ENCODE assay signal across 9 mouse cellular contexts in the genomic region with DNA sequence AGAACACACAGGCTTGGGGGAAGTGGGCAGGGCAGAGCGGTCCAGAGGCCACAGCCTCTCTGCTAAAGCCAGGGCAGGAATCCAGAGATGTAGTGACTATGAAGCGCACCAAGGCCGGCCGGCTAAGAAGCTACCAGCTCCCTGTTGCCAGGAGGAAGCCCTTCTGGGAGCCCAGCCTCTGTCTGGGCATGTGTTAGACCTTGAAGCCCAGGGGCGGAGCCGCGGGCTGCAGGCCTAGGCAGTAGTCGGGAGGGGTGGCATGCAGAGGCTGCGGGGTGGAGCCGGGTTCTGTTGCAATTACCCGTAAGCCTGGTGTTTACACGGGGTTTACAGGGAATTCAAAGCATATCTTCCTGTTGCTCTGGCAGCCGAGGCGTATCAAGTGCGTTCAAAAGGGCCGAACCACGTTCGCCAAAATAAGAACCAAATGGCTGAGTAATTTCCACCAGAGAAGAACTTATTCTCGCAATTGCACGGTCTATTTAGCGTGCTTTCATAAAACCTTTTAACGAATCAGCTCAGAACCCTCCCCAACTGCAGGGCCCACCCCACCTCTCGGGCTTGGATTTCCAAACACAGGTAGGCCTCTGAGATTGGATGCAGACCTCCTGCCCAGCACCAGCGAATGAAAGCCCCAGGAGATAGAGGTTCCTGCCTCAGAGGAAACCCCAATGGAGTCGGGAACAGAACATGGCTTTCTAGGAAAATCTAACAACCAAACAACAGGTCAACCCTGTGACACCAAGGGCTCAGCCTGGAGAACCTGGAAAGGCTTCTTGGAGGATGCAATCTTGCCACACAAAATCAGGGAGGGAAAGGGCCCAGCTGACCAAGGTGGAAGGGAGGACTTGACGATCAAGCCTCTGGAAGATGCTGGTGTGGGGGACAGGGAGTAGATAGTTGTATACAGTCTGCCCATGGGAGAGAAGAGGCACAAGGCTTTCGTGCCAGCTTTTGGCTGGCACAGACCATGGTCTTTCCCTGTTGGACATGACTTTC.
A peak's percentile ranks its signal among the peaks of the same experiment; 100 is the strongest.
DNase-seq lines count a peak whose midpoint lies in the region; ATAC-seq and TF ChIP-seq lines count a peak whose summit lies in the region.
"Had no signal": no experiment of that assay in that cellular context is flagged by ENCODE, and none has a peak within 500 bp of the region (broad histone marks: within the 10 kb centered on the region; RNA-seq: fewer than 3 reads in every experiment).

No protein-coding gene starts in this region.

- intact Hi-C loops in left cerebral cortex, postnatal 4 days (cut with DNase I): no loop called here
- intact Hi-C loops in left cerebral cortex, adult 2 months (cut with DNase I): no loop called here

- no peak overlapping the region for H3K4me3 ChIP-seq in left cerebral cortex, adult 2 months
- H3K4me3 ChIP-seq in forebrain, postnatal 0 days (ENCODE audit: low read depth, low read length): no peak overlapping the region
- peak overlapping the region; percentile 32 for H3K4me3 ChIP-seq in limb, embryonic 10.5 days
- H3K4me3 ChIP-seq in midbrain, embryonic 11.5 days (ENCODE audit: low read depth, low read length): no peak overlapping the region

- peak; percentile 29 for DNase-seq in left cerebral cortex, postnatal 4 days
- DNase-seq in left cerebral cortex, adult 2 months (ENCODE audit: extremely low spot score in 1 of 2, low spot score in 2 of 2): no peak
- DNase-seq in forebrain, postnatal 0 days: no peak
- peak; percentile 65 for DNase-seq in limb, embryonic 10.5 days (ENCODE audit: low spot score)
- peak; percentile 86 for DNase-seq in midbrain, embryonic 11.5 days (ENCODE audit: low spot score, missing footprints)
- no peak for DNase-seq in cerebellum, postnatal 14 days
- no peak for DNase-seq in cerebellum, adult 8-10 months
- DNase-seq in thymus, postnatal 25 days: no peak

- no peak overlapping the region for H3K27ac ChIP-seq in left cerebral cortex, adult 2 months
- H3K27ac ChIP-seq in forebrain, postnatal 0 days (ENCODE audit: low read depth, low read length): no peak overlapping the region
- H3K27ac ChIP-seq in limb, embryonic 10.5 days: peak overlapping the region; percentile 79
- H3K27ac ChIP-seq in midbrain, embryonic 11.5 days (ENCODE audit: low read depth, low read length): no peak overlapping the region
- H3K27ac ChIP-seq: macrophage had no signal

- 41% methylated on average over 27 of the region's 27 CpGs for WGBS in forebrain, postnatal 0 days
- 32% methylated on average over 27 of the region's 27 CpGs for WGBS in limb, embryonic 10.5 days
- WGBS in midbrain, embryonic 11.5 days: 45% methylated on average over 27 of the region's 27 CpGs

- H3K27me3 ChIP-seq in forebrain, postnatal 0 days (ENCODE audit: insufficient read depth, low read length): no peaks in the 10 kb centered on the region
- peaks cover 27% of the 10 kb centered on the region for H3K27me3 ChIP-seq in limb, embryonic 10.5 days (ENCODE audit: low read depth, poor library complexity, severe bottlenecking)
- H3K27me3 ChIP-seq in midbrain, embryonic 11.5 days (ENCODE audit: control insufficient read depth, insufficient read depth, low read length): no peaks in the 10 kb centered on the region

- H3K9me3 ChIP-seq in forebrain, postnatal 0 days (ENCODE audit: low read length): no peaks in the 10 kb centered on the region
- H3K9me3 ChIP-seq in limb, embryonic 10.5 days (replicated peaks): no peaks in the 10 kb centered on the region
- H3K9me3 ChIP-seq in midbrain, embryonic 11.5 days (ENCODE audit: control insufficient read depth, low read length): no peaks in the 10 kb centered on the region

- no peaks in the 10 kb centered on the region for H3K36me3 ChIP-seq in forebrain, postnatal 0 days (ENCODE audit: insufficient read depth)
- no peaks in the 10 kb centered on the region for H3K36me3 ChIP-seq in limb, embryonic 10.5 days
- no peaks in the 10 kb centered on the region for H3K36me3 ChIP-seq in midbrain, embryonic 11.5 days (ENCODE audit: control insufficient read depth, insufficient read depth, low read length)

- no peak for TF ChIP-seq CTCF in left cerebral cortex, adult 2 months (IDR thresholded peaks at IDR 0.05)
- no peak for TF ChIP-seq CTCF in forebrain, postnatal 0 days (IDR thresholded peaks at IDR 0.05; ENCODE audit: low read depth)

- ATAC-seq in forebrain, postnatal 0 days: peak; percentile 29; the same call in 1 of the 2 replicates
- ATAC-seq in midbrain, embryonic 11.5 days (ENCODE audit: low FRiP score): no peak

- H3K9ac ChIP-seq in forebrain, postnatal 0 days: no peak overlapping the region
- no peak overlapping the region for H3K9ac ChIP-seq in midbrain, embryonic 11.5 days (ENCODE audit: low read length)

- no peak overlapping the region for H3K4me2 ChIP-seq in forebrain, postnatal 0 days (ENCODE audit: low read depth)
- H3K4me2 ChIP-seq in midbrain, embryonic 11.5 days: no peak overlapping the region

- no peaks in the 10 kb centered on the region for H3K4me1 ChIP-seq in forebrain, postnatal 0 days (ENCODE audit: insufficient read depth)
- H3K4me1 ChIP-seq in limb, embryonic 10.5 days: peaks cover 39% of the 10 kb centered on the region
- H3K4me1 ChIP-seq in midbrain, embryonic 11.5 days (ENCODE audit: control insufficient read depth, insufficient read depth, low read length): peaks cover 5% of the 10 kb centered on the region; the same call in 1 of the 2 replicates

Comparison
In these comparisons a context has a peak if more than half of its experiments do, and no peak if none do; other contexts are left out.
1. DNase-seq: peak in left cerebral cortex, postnatal 4 days (single experiment), limb, embryonic 10.5 days (single experiment) and midbrain, embryonic 11.5 days (single experiment); none in left cerebral cortex, adult 2 months (0 of 2), forebrain, postnatal 0 days (single experiment), cerebellum, postnatal 14 days (0 of 2), cerebellum, adult 8-10 months (single experiment) and thymus, postnatal 25 days (single experiment).